Mouse (Mus musculus) embryonic fibroblast, embryonic 13.5 days (primary cell): ENCODE measurements at regions not wholly inside any gene's neighbourhood (a gene's known extent, or its start where the extent isn't known, plus 50 kb on each side); places are given as distances from the start of the nearest gene placed in this dataset.

Experiments used
- CTCF ChIP-seq: IDR thresholded peaks from 2 replicates; pipeline ENCODE4 v1.5.1; 2011; ENCODE audit warnings: mild to moderate bottlenecking, control low read depth, low read length, moderate library complexity, borderline replicate concordance; ENCODE audit not compliant: insufficient read depth
- POLR2A ChIP-seq: IDR thresholded peaks from 2 replicates; pipeline ENCODE4 v1.6.1; 2011; ENCODE audit warnings: low read depth, mild to moderate bottlenecking, control low read depth, low read length, moderate library complexity

DNA sequence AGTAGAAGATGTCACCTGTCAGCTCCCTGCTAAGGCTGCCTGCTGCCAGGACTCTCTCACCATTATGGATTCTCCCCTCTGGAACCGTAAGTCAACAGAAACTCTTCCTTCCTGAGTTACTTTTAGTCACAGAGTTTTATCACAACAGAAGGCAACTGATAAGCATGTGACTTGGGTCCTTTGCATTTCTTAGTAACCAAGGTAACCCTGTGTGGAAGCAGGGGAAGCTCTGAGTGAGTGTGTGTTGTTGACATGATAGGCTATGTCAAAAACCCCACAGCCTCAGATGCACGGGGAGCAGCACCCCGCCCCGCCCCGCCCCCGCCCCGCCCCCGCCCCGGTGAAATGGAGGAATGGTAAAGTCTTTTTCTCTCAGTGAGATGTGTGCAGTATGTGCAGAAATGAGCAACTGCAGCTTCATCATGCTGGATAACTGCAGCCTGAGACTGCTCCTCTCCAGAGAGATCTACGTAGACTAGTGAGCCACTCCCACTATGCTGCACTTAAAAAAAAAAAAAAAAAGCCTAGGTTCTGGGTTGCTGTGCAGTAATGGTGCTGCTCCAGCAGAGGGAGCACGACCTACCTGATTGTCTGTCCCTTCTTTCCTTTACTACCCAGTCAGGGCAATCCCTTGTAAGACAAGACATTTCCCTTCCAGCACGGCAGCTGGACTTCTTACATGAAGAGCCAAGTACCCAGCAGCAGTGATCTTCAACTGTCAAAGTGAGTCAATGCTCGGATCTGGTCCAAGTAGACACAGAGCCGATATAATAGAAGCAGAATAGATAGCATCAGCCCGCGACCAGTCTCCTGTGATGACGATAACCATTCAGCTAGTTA, 92.6 kb upstream of the Zfp706 start:
- TF ChIP-seq POLR2A (no peak), CTCF (peak; percentile 69; the same call in 1 of the 2 replicates)
